10 mouse cellular contexts compared by ENCODE assay signal in the genomic region with DNA sequence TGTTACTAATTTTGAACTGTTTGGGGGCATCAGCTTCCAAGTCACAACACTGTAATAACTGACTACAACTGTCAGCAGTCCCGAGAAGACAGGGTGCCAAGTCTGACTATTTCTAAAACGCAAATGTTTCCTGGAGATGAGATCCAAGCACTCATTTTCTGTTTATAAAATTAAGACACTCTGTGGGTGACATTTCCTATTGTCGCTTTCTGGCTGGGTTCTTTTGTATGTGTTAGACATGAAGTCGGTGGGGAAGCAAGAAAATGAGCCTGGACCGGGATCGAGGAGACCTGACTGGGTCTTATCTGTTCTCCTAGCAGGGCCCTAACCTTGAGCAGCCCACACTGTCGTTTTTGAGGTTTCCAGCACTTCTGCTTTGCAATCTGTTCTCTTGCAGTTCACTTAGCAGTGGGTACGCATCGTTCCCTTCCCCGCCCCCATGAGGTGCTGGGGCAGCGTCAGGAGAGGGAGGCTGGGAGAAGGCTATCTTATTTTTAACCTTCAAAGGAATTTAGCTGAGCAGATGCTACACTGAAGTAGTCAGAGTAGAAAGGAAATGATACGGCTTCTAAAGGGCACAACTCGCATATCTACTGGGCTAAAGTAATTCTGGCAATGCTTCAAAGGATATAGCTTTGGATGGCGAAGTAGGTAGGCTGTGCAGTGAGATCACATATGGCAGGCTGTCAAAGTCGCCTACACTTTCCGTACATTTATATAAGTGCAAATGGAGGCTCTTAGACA.
DNase-seq lines count a peak whose midpoint lies in the region; ATAC-seq lines count a peak whose summit lies in the region.
"Had no signal": no experiment of that assay in that cellular context is flagged by ENCODE, and none has a peak within 500 bp of the region (broad histone marks: within the 10 kb centered on the region; RNA-seq: fewer than 3 reads in every experiment).

No protein-coding gene starts in this region.

- peak; percentile 84 for ATAC-seq in frontal cortex, adult (ENCODE audit: low TSS enrichment)

- peak; percentile 41 for DNase-seq in layer of hippocampus, adult 11-12 months (ENCODE audit: low spot score)
- no peak for DNase-seq in layer of hippocampus, postnatal 10 days (ENCODE audit: low spot score in 2 of 2)
- DNase-seq in adrenal gland, postnatal 14 days, result peak; percentile 74
- DNase-seq in limb, embryonic 10.5 days (ENCODE audit: low spot score), result peak; percentile 13
- no peak for DNase-seq in embryonic facial prominence, embryonic 10.5 days (ENCODE audit: low spot score)
- DNase-seq in retina, postnatal 1 day, result no peak
- DNase-seq: cerebellum, adult 2 months; kidney, adult 18-20 months had no signal

- H3K36me3 ChIP-seq in limb, embryonic 10.5 days, result no peaks in the 10 kb centered on the region
- H3K36me3 ChIP-seq in embryonic facial prominence, embryonic 10.5 days (replicated peaks), result no peaks in the 10 kb centered on the region
- H3K36me3 ChIP-seq: G1E had no signal

- H3K27me3 ChIP-seq in limb, embryonic 10.5 days (ENCODE audit: low read depth, poor library complexity, severe bottlenecking), result peaks cover 5% of the 10 kb centered on the region; the same call in 1 of the 2 replicates
- H3K27me3 ChIP-seq in embryonic facial prominence, embryonic 10.5 days (replicated peaks; ENCODE audit: low read depth, poor library complexity, severe bottlenecking), result no peaks in the 10 kb centered on the region; the same call in 1 of the 2 replicates

- WGBS in limb, embryonic 10.5 days, result 81% methylated on average over 16 of the region's 16 CpGs
- whole genome bisulfite sequencing in embryonic facial prominence, embryonic 10.5 days, result 84% methylated on average over 16 of the region's 16 CpGs

- no peak overlapping the region for H3K27ac ChIP-seq in limb, embryonic 10.5 days
- H3K27ac ChIP-seq in embryonic facial prominence, embryonic 10.5 days (replicated peaks), result no peak overlapping the region

- no peak overlapping the region for H3K4me3 ChIP-seq in limb, embryonic 10.5 days
- no peak overlapping the region for H3K4me3 ChIP-seq in embryonic facial prominence, embryonic 10.5 days

- peaks cover 36% of the 10 kb centered on the region for H3K4me1 ChIP-seq in limb, embryonic 10.5 days
- peaks cover 24% of the 10 kb centered on the region for H3K4me1 ChIP-seq in embryonic facial prominence, embryonic 10.5 days

- no peaks in the 10 kb centered on the region for H3K9me3 ChIP-seq in limb, embryonic 10.5 days (replicated peaks)
- H3K9me3 ChIP-seq in embryonic facial prominence, embryonic 10.5 days, result no peaks in the 10 kb centered on the region

Comparison
In these comparisons a context has a peak if more than half of its experiments do, and no peak if none do; other contexts are left out.
1. DNase-seq: peak in layer of hippocampus, adult 11-12 months (single experiment), adrenal gland, postnatal 14 days (single experiment) and limb, embryonic 10.5 days (single experiment); none in layer of hippocampus, postnatal 10 days (0 of 2), embryonic facial prominence, embryonic 10.5 days (single experiment) and retina, postnatal 1 day (single experiment).